Mouse (Mus musculus) bone marrow macrophage, adult 2 months (primary cell): ENCODE results near the gene Colgalt1. TPM values are rescaled to one million over a fixed set of nuclear protein-coding genes. Genes with fewer than 3 reads are reported as not detected.

Source experiments
- H3K27ac ChIP-seq: 2 replicates; pipeline ENCODE4 v1.5.1; 2012; ENCODE audit warnings: low read depth, low read length; ENCODE audit not compliant: insufficient read depth
- H3K4me1 ChIP-seq: 2 replicates; pipeline ENCODE4 v1.6.1; 2012; ENCODE audit warnings: low read length; ENCODE audit not compliant: control insufficient read depth, insufficient read depth
- H3K4me3 ChIP-seq: 2 replicates; pipeline ENCODE4 v1.5.1; 2012; ENCODE audit warnings: mild to moderate bottlenecking, low read length, moderate library complexity; ENCODE audit not compliant: insufficient read depth
- CTCF ChIP-seq: IDR thresholded peaks from 2 replicates; pipeline ENCODE4 v1.5.1; 2012; ENCODE audit warnings: low read depth, mild to moderate bottlenecking, low read length, moderate library complexity
- POLR2A ChIP-seq: IDR thresholded peaks from 2 replicates; pipeline ENCODE4 v1.6.1; 2012; ENCODE audit warnings: mild to moderate bottlenecking, low read depth, low read length, borderline replicate concordance
- polyA plus RNA-seq: library from polyadenylated mRNA; stranded (reverse); fragments of >200 nt; gene quantifications from 2 replicates; pipeline ENCODE4 v1.2.4, GENCODE M21; 2012; ENCODE audit not compliant: missing spikeins, insufficient read depth, insufficient read length

Gene Colgalt1
- polyA plus RNA-seq, 1 experiment = 113 TPM

DNA sequence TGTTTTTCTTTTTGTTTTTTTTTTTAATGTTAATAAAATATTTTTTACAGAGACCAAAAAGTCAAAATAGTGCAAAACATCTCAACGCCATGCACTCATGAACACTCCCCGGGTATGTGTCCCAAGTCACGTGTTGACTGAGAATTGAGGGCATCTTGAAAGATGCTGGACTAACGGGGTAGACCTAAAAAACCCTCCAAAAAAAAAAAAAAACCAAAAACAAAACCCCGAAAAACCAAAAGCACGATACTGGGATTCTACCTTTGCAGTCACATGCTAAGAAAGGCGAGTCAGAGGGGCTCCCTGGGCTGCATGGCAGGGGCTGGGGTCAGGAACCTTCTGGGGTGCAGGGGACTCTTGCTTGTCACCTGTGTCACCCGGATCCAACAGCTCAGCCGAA, 16.0 kb downstream of the Colgalt1 start:
- no peak for TF ChIP-seq CTCF
- TF ChIP-seq POLR2A = no peak
- no peak overlapping the region for H3K27ac ChIP-seq
- H3K4me3 ChIP-seq = no peak overlapping the region
- H3K4me1 ChIP-seq = peaks cover 64% of the 10 kb centered on the region

DNA sequence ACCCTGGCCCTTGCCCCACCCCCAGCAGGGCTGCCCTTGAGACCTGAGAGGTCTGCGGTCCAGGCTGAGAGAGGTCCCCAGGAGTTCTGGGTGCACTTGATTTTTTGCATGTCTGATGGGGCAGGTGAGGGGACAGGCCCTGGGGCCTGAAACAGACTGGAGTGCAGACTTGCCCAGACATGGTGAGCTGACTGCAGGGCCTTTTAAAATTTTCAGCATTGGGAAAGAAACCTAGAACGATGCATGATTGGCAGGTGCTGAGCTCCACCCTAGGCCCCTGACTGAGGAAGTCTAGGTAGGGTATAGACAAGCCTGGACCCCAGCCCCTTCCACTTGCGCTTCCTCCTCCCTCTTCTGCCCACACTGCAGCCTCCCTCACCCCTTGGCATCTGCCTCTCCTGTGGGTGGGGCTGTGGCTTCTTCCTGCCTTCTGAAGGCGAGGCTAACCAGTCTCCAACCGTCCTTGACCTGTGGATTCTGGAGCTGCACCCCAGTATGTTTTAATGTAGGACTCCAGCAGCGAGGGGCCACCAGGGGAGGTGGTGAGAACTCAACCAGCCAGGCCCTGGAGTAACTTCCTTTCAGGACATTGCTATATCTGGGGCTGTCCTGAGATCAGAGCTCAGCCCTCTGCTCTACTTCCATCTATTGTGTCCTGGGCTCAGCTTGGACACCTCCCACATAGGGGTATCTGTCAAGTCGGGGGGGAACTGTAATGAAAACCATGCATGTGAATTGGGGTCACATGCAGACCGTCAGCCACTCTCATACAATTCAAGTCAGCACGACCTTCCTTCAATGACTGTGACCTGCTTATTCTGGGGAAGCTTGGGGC, 16.7 kb downstream of the Colgalt1 start:
- Histone ChIP-seq H3K4me3 (no peak overlapping the region), H3K4me1 (peaks cover 66% of the 10 kb centered on the region), H3K27ac (peak overlapping the region; percentile 68)
- TF ChIP-seq POLR2A = no peak
- TF ChIP-seq CTCF = no peak

DNA sequence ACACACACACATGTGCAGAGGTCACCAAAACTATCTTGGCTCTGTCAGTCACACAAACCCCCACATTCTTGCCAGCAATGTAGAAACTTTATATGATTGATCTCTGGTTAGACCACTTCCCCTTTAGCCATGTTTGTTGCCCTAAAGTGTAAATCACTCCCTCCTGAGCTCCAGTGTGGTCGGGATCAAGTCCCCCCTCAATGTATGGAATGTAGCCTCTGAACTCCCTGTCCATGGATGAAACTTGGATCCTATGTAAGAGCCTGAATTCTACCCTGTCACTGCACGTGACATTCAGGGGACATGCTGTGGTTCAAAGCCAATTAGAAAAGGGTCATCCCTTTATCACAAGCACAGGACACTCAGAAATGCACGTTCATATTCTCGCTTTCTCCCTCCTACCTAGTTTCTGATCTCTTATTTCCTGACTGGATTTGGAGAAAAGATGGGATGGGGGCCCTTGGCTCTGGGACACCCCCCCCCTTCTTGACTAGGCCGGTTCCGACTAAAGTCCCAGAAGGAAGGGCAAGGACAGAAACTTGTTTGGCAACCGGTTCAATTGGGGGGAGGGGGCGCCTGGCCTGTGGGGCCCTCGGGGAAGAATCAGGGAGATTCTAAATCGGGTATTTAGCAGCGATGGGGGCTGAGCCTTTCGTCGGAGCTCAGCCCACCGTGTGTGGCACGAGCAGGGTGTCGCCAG, 17.7 kb downstream of the Colgalt1 start:
- Histone ChIP-seq H3K4me3 (peak overlapping the region; percentile 60), H3K4me1 (peaks cover 66% of the 10 kb centered on the region), H3K27ac (peak overlapping the region; percentile 68)
- no peak for TF ChIP-seq POLR2A

DNA sequence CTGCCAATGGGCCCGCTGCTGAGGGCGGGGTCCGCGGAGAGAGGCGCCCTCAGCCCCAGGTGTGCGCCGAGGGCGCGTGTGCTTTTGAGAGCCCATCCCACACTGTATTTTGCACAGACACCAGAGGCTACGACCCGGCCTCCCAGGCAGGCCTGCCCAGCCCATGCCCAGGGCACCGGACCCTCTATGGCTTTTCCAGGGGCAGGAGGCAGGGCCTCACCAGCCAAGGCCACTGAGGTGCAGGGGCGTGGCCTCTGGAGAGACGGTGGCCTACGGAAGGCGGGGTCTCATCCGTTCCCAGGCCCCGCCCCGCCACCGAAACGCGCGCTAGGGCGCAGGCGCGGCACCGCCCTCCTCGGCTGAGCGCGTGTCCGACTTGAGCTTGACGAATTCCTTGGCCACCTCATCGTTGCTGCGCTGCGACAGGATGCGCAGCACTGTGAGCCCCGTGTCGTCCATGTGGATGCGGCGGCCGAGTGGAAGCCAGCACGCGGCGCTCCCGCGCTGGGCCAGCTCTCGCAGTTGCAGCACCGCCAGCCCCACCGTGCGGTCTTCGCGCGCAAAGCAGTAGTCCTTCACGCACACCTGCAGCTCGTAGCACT, 18.4 kb downstream of the Colgalt1 start:
- H3K4me3 ChIP-seq = peak overlapping the region; percentile 60
- peaks cover 66% of the 10 kb centered on the region for H3K4me1 ChIP-seq
- peak overlapping the region; percentile 68 for H3K27ac ChIP-seq
- TF ChIP-seq POLR2A (0 out of 2 replicates have a peak, but pooled peaks have one; percentile 49), CTCF (no peak)

DNA sequence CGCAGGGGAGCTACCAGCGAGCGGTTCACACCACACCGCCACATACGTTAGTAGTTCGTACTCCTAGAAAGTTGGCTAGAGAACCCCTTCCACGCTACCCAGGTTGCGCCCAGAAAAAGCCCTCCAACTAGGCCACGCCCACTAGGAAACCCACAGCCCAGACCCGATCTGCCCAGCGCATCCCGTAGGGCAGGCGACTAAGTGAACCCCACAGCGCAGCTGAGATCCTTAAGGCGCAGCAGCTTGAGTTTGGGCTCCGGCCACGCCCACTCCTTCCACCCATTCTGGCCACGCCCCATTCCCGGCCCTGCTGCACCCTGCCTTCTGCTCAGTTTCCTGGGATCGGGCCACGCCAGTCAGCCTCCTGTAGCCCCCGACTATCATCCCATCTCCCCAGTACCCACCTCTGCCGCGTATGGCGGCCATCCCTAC, 19.0 kb downstream of the Colgalt1 start:
- H3K4me3 ChIP-seq = peak overlapping the region; percentile 60
- H3K27ac ChIP-seq = peak overlapping the region; percentile 47
- no peak for TF ChIP-seq CTCF
- no peak for TF ChIP-seq POLR2A
- H3K4me1 ChIP-seq = peaks cover 64% of the 10 kb centered on the region

DNA sequence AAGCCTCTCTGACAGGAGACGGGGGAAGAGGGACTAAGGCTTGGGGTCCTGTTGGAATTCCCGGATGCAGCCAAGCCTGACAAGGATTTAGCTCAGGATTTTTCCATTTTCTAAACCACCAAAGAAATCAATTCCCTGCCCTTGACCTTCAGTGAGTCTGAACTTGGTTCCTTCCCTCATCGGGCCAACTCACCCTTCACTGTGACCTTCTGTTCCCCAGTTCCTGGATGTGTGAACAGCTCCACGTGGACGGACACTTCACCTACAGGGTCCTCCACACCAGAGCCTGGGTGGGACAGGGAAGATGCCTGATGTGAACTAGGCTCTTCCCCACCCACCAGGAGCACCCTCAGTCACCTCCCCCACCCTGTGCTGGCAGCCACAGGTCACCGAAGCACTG, 20.0 kb downstream of the Colgalt1 start:
- TF ChIP-seq POLR2A = no peak
- no peak for TF ChIP-seq CTCF
- Histone ChIP-seq H3K4me1 (peaks cover 56% of the 10 kb centered on the region), H3K27ac (no peak overlapping the region), H3K4me3 (no peak overlapping the region)

DNA sequence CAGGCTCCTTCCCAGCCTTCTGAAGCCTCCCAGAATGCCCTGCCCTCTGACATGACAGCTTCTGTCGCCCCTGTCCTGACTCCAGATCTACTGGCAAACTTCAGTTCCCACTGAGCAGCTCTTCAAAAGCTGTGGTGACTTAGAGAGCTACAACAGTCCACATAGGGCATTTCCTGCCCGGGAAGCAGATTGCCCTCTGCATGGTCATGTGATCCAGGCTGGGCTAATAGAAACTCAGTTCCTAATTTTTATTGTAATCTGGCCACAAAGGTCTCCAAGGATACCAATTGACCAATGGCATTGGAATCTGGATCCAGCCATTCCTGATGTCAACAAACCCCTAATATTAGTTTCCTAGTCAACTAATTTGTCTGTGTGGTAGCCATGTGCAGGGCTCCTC, 21.1 kb downstream of the Colgalt1 start:
- Histone ChIP-seq H3K4me3 (peak overlapping the region; percentile 38), H3K27ac (peak overlapping the region; percentile 91), H3K4me1 (peaks cover 48% of the 10 kb centered on the region)
- no peak for TF ChIP-seq POLR2A
- TF ChIP-seq CTCF = no peak

DNA sequence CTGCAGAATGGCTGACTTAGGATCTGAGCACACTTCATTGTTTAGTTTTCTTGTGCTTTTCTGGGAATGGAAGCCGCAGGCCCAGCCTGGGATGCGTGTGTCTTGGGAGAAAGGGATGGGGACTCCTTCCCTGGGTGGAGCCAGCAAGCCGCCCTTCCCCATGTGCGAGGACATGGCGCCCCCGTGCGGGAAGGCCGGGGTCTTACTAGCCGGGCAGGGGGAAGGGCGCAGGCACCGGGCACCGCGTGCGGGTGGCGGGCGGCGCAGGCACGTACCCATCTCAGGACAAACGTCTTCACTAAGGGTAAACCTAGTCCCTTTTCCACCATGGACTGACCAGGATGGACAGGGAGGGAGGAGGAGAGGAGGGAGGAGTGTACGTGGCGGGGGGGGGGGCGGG, 22.4 kb downstream of the Colgalt1 start:
- no peak overlapping the region for H3K27ac ChIP-seq
- TF ChIP-seq CTCF (0 out of 2 replicates have a peak, but pooled peaks have one; percentile 44), POLR2A (no peak)
- H3K4me1 ChIP-seq = peaks cover 37% of the 10 kb centered on the region
- H3K4me3 ChIP-seq = peak overlapping the region; percentile 52

DNA sequence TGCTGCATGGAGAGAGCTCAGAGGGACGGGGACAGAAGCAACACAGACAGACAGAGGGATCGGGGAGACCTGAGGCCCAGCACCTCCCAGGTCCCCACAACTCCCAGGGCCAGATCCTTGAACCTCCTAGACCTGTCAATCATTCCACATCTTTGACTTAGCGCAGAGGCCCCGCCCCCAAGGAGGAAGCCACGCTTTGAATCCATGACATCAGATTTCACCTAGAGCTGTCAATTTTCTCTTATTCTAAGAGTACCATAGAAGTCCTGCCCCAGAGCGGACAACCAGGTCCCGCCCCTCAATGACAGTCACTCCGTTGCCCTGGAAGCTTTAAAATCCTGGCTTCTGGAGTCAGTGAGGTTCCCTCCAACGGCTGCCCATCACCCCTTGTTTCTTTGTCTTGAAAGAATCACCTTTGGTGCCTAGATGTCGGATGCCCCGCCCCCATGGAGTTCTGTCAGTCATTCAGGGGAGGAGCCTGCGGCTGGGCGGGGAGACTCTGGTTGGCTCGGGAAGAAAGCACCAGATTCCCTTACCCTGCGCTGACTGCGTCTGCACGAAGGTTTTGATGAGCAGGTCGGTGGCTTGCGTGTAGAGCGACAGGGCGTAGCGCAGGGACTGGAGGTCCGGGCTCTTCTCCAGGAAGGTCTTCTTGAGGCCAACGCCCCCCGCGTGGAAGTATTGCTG, 23.3 kb downstream of the Colgalt1 start:
- Histone ChIP-seq H3K27ac (no peak overlapping the region), H3K4me1 (peaks cover 31% of the 10 kb centered on the region), H3K4me3 (peak overlapping the region; percentile 52)
- no peak for TF ChIP-seq POLR2A
- no peak for TF ChIP-seq CTCF
